Mouse (Mus musculus): ENCODE measurements around the gene Pip4k2b. TPM values are rescaled to one million over a fixed set of nuclear protein-coding genes. Genes with fewer than 3 reads are reported as not detected.

The Pip4k2b gene
- total RNA-seq, 2 experiments from 2014 or later: 62.7 to 64.2 TPM

GRCm38 (mm10) chr11:97670234-97671176, 74.0 kb downstream of the Pip4k2b start:
- DNase-seq (ENCODE audit: low spot score in 2 of 2): no peak

DNA sequence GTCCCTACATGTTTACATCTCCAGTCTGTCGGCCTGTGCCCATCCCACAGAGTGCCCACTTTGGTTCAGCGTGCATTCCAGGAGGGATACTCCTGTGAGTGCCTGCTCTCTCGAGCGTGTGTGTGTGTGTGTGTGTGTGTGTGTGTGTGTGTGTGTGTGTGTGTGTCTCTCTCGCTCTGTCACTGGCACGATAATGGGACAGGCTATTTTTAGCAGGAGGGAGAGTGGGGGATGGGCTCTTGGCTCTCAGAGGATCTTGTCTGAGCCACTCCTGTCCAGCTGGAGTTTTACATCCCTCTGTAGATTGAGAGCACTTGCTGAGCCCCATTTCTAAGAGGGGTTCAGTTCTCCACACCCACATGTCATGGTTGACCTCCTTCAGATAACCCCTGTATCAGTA, 74.7 kb downstream of the Pip4k2b start:
- DNase-seq (ENCODE audit: low spot score in 2 of 2): no peak

DNA sequence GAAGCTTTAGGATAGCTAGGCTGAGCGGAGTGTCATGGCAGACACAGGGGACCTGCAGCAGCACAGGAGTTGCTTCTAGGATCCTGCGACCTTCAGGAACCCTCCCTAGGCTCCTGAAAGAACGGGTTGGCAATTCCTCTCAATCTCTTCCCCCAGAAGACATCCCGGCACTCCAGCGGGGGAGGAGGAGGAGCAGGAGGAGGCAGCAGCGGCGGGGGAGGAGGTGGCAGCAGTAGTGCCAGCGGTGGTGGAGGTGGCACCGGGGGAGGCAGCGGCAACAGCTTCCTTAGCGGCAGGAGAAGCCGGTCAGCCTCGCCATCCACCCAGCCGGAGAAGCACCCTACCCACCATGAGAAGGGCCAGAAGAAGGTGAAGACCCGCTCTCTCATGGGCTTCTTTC, 75.2 kb downstream of the Pip4k2b start:
- DNase-seq (ENCODE audit: low spot score in 2 of 2): no peak

GRCm38 (mm10) chr11:97668160-97668559, 76.3 kb downstream of the Pip4k2b start:
- no peak for DNase-seq (ENCODE audit: low spot score in 2 of 2)

GRCm38 (mm10) chr11:97666794-97667193, 77.7 kb downstream of the Pip4k2b start:
- no peak for DNase-seq (ENCODE audit: low spot score in 2 of 2)

GRCm38 (mm10) chr11:97666221-97666620, 78.3 kb downstream of the Pip4k2b start:
- DNase-seq (ENCODE audit: low spot score in 2 of 2): no peak

- DNase-seq (ENCODE audit: low spot score in 2 of 2): no peak
These were observed 79.1 kb downstream of the Pip4k2b start for GRCm38 (mm10) chr11:97665431-97665830.

Small RNA genes lying within 50 kb of the gene (microRNA-seq; reads per million reads assigned to microRNA genes)
- gene Mir6927 (not detected), gene Mir8102 (not detected)

Other genes with a start within 250 kb of the Pip4k2b start
- gene 4933428G20Rik, start 244.4 kb downstream of the Pip4k2b start, total RNA-seq (2021): not detected
- gene Srcin1, start 168.5 kb downstream of the Pip4k2b start, total RNA-seq (2021): 1 to 10 TPM; 1.3 to 1.7 TPM
- gene Epop, start 115.0 kb downstream of the Pip4k2b start, total RNA-seq (2021): under 1 TPM; 0.47 to 0.76 TPM
- gene Mllt6, start 81.3 kb downstream of the Pip4k2b start, total RNA-seq (2021): 10 to 100 TPM; 30.8 to 32.1 TPM
- 10 to 100 TPM; 65.5 to 72.0 TPM for gene Cisd3, start 58.9 kb downstream of the Pip4k2b start, total RNA-seq (2021)
- 10 to 100 TPM; 27.3 to 33.0 TPM for gene Pcgf2, start 44.2 kb downstream of the Pip4k2b start, total RNA-seq (2021)
- 100 to 1,000 TPM; 203 to 227 TPM for gene Psmb3, start 41.3 kb downstream of the Pip4k2b start, total RNA-seq (2021)
- 10 to 100 TPM; 13.4 to 13.5 TPM for gene Cwc25, start 21.9 kb upstream of the Pip4k2b start, total RNA-seq (2021)
- not detected for gene 1700001P01Rik, start 31.2 kb upstream of the Pip4k2b start, total RNA-seq (2021)
- 100 to 1,000 TPM; 976 to 983 TPM for gene Rpl23, start 37.7 kb upstream of the Pip4k2b start, total RNA-seq (2021)
- gene Lasp1, start 54.3 kb upstream of the Pip4k2b start, total RNA-seq (2021): 10 to 100 TPM; 82.0 to 99.0 TPM
- gene B230217C12Rik, start 96.1 kb upstream of the Pip4k2b start, total RNA-seq (2021): 1 to 10 TPM; 1.0 to 2.4 TPM
- gene Fbxo47, start 139.4 kb upstream of the Pip4k2b start, total RNA-seq (2021): under 1 TPM; 0.27 to 0.44 TPM
- 1 to 10 TPM; 7.1 to 7.6 TPM for gene Plxdc1, start 241.7 kb upstream of the Pip4k2b start, total RNA-seq (2021)